Mouse (Mus musculus) hindbrain, embryonic 11.5 days (tissue): Measurements from ENCODE around the gene Dnm1l. TPM values are rescaled to one million over a fixed set of nuclear protein-coding genes. Genes with fewer than 3 reads are reported as not detected.
"Not testable (repeated sequence)": the region's sequence is repeated elsewhere in the genome, so short reads cannot be mapped to it uniquely, and the experiment has no call there.

Source experiments
- ATAC-seq: fragments of 200-750 bp; cut with Nextera tagmentation; 2 replicates; pipeline ENCODE4 v1.8.0; 2017; ENCODE audit warnings: mild to moderate bottlenecking, moderate TSS enrichment, moderate library complexity; ENCODE audit not compliant: low FRiP score
- DNase-seq: peaks from one replicate; pipeline ENCODE4 v3.0.0-alpha.2; 2015; ENCODE audit warnings: low spot score
- H3K27ac ChIP-seq: fragments of 300-500 bp; sonication (generic); 2 replicates; pipeline ENCODE4 v1.5.1; 2014; ENCODE audit warnings: mild to moderate bottlenecking, low read depth, low read length
- H3K27me3 ChIP-seq: fragments of 300-500 bp; sonication (generic); 2 replicates; pipeline ENCODE4 v1.6.1; 2014; ENCODE audit warnings: mild to moderate bottlenecking, low read length, moderate library complexity, mixed read lengths; ENCODE audit not compliant: control insufficient read depth, insufficient read depth
- H3K36me3 ChIP-seq: fragments of 300-500 bp; sonication (generic); 2 replicates; pipeline ENCODE4 v1.6.1; 2014; ENCODE audit warnings: mild to moderate bottlenecking, low read length, moderate library complexity, mixed read lengths; ENCODE audit not compliant: control insufficient read depth, insufficient read depth
- H3K4me1 ChIP-seq: fragments of 300-500 bp; sonication (generic); replicated peaks from 2 replicates; pipeline ENCODE4 v1.6.1; 2014; ENCODE audit warnings: low read length, mixed read lengths; ENCODE audit not compliant: control insufficient read depth, insufficient read depth
- H3K4me2 ChIP-seq: fragments of 300-500 bp; sonication (generic); replicated peaks from 2 replicates; pipeline ENCODE4 v1.6.1; 2014; ENCODE audit warnings: mild to moderate bottlenecking, low read depth, low read length
- H3K4me3 ChIP-seq: fragments of 300-500 bp; sonication (generic); 2 replicates; pipeline ENCODE4 v1.5.1; 2014; ENCODE audit warnings: low read depth, low read length
- H3K9ac ChIP-seq: fragments of 300-500 bp; sonication (generic); 2 replicates; pipeline ENCODE4 v1.6.1; 2014; ENCODE audit warnings: low read depth, low read length
- H3K9me3 ChIP-seq: fragments of 300-500 bp; sonication (generic); 2 replicates; pipeline ENCODE4 v1.6.1; 2016; ENCODE audit warnings: low read length; ENCODE audit not compliant: control insufficient read depth
- WGBS: fragments of 180-500 bp; shearing (Covaris S2); extraction: QIAGEN DNeasy Blood & Tissue Kit; methylation state at CpG from one replicate; pipeline ENCODE4 v1.1.7; 2014; 5-methylcytosine and 5-hydroxymethylcytosine counted together
- polyA plus RNA-seq: library from polyadenylated mRNA; unstranded; fragments of >200 nt; fragmentation: Nextera tagmentation; extraction: Ambion mirVana; gene quantifications from 2 replicates; pipeline ENCODE4 v1.2.1, GENCODE M21; 2014

Dnm1l gene
- 75.4 and 78.6 TPM in 2 replicates for polyA plus RNA-seq

DNA sequence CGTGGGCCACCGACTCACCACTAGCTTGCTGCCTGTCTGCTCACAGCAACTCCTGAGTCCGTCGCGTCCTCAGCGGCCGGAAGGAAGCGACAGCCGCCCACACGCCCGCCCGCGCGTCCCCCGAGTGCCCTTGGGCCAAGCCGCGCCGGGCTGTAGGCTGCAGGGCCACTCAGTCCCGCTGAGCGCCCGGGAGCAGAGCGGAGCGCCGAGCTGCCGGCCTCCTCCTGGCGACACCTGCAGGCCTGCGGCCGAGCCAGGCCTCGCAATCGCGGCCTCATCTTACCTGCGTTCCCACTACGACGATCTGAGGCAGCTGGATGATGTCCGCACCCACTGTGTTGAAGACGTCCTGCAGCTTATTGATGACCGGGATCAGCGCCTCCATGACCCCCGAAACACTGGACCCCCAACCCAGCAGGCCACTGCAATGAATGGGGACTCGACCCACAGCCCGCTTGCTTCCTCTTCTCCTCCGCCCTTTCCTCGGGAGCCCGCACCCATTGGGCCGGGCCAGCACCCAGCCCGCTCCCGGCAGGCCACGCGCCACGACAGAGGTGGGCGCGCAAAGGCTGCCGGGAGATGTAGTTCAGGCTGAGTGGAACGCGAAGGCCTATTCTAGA lies at the start of gene Dnm1l:
Gene Dnm1l, minus strand, starts transcription at position 479 of the 620 bp plus-strand sequence.
- peak within 1 kb of the TSS; percentile 76 for H3K9ac ChIP-seq
- ATAC-seq (peak; percentile 99), DNase-seq (peak; percentile 95)
- H3K27ac ChIP-seq = peak within 1 kb of the TSS; percentile 82
- H3K4me1 ChIP-seq = no peaks in the 10 kb centered on the region
- H3K4me2 ChIP-seq = peak within 1 kb of the TSS; percentile 56
- WGBS = under 1% methylated on average over 54 of the region's 55 CpGs
- H3K9me3 ChIP-seq = no peaks in the 10 kb centered on the region
- H3K4me3 ChIP-seq = peak within 1 kb of the TSS; percentile 75
- H3K36me3 ChIP-seq = no peaks in the 10 kb centered on the region
- H3K27me3 ChIP-seq = no peaks in the 10 kb centered on the region

DNA sequence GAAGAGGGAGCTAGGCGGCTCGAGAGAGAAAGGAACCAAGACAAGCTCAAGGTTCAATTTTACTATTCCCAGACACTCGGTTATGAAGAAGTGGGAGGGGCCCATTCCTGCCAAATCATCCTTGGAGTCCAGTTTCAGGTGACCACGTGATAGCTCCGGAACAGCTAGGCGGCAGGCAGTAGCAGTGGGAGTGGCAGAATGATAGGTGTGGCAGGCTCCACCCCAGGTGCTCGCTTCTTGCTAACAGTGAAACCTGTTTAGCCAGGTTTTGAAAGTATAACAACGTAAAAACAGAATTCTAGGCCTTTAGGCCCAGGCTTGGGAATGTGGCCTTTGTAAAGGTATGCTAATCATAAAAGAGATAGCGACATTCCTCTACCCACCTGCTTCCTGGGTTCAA lies 8.5 kb upstream of the Dnm1l start:
- not testable (repeated sequence) for H3K4me1 ChIP-seq, H3K9ac ChIP-seq, H3K4me3 ChIP-seq, DNase-seq, H3K27me3 ChIP-seq, H3K27ac ChIP-seq, ATAC-seq, H3K4me2 ChIP-seq, H3K36me3 ChIP-seq, H3K9me3 ChIP-seq
- WGBS = 69% methylated on average over 8 of the region's 9 CpGs

DNA sequence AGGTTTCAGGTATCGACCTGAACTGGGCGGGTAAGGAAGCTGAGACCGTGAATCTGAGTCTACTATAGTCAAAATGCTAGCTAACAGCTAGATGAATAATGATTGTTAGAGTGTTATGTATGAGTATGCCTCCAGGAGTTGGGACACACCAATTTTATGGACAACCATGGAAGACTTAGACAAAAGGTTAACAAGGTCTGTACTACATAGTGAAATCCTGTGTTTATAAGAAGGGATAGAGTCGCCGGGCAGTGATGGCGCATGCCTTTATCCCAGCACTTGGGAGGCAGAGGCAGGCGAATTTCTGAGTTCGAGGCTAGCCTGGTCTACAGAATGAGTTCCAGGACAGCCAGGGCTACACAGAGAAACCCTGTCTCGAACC lies 333 bp upstream of the Dnm1l start:
- H3K4me2 ChIP-seq, H3K27ac ChIP-seq, H3K36me3 ChIP-seq, ATAC-seq, H3K9ac ChIP-seq, H3K27me3 ChIP-seq, H3K4me1 ChIP-seq, H3K9me3 ChIP-seq, DNase-seq: not testable (repeated sequence)
- H3K4me3 ChIP-seq = peak overlapping the region; percentile 75
- WGBS = 55% methylated on average over 9 of the region's 9 CpGs

DNA sequence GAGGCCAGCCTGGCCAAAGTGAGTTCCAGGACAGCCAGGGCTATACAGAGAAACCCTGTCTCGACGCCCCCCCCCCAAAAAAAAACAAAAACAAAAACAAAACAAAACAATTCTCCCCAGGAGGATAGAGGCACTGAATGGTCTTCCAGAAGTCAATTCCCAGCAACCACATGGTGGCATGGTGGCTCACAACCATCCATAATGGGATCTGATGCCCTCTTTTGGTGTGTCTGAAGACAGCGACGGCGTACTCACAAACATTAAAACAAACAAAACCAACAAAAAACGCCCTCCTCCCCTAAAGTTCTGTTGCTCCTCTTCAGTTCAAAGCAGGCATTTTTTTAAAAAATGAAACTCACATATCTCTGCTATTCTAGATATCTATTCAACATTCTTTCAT lies 851 bp downstream of the Dnm1l start:
- Histone ChIP-seq H3K4me1 (no peaks in the 10 kb centered on the region), H3K27ac (no peak overlapping the region; the same call in 1 of the 2 replicates), H3K4me2 (peak overlapping the region; percentile 56), H3K9me3 (no peaks in the 10 kb centered on the region), H3K36me3 (no peaks in the 10 kb centered on the region), H3K27me3 (no peaks in the 10 kb centered on the region), H3K4me3 (peak overlapping the region; percentile 75), H3K9ac (peak overlapping the region; percentile 76)
- no peak for ATAC-seq
- DNase-seq = peak; percentile 31
- WGBS = 9% methylated on average over 6 of the region's 6 CpGs

DNA sequence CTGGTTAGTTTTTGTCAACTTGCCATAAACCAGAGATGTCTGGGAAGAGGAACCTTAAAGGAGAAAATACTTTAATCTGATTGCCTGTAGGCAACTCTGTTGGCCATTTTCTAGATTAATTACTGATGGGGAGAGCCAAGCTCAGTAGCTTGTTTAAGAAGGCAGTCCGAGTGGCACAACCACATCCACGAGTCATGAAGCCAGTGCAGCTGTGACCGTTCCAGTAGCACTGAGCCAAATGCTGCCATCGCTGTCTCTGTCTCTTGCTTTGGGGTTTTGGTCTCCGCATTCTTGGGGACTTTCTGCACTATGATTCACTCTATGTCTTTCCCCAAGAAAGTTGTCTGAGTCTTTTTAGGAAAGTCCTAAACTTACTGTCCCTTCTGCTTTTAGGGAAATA lies 12.3 kb downstream of the Dnm1l start:
- Histone ChIP-seq H3K4me2 (no peak overlapping the region), H3K27me3 (no peaks in the 10 kb centered on the region), H3K36me3 (no peaks in the 10 kb centered on the region), H3K9me3 (no peaks in the 10 kb centered on the region), H3K27ac (no peak overlapping the region), H3K4me3 (no peak overlapping the region), H3K4me1 (no peaks in the 10 kb centered on the region), H3K9ac (no peak overlapping the region)
- ATAC-seq = no peak
- WGBS = 96% methylated on average over 5 of the region's 5 CpGs
- no peak for DNase-seq

DNA sequence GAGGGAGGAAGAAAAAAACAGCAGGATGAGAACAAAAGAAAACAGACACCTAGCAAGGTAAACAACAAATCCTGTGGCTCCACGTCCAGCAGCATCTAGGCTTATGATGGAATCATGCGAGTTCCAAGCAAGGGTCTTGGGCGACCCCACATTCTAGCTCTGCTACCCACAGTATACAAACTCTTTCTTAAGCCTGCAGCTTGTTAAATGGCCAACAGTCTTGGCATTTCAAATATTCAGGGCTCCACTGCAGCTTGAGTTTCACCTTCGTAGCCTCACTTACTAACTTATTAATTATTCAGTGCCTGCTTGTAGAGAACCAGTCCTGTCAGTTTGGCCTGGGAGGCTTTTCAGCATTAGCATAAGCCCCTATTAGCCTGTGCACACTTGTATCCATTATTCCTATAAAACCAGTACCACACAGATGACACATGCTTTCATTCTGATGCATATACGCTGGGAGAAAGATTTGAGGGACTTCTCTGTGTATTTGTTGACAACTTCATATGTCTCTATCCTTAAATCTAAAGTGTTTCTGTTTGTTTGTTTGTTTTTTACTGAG lies 32.9 kb downstream of the Dnm1l start:
- no peaks in the 10 kb centered on the region for H3K4me1 ChIP-seq
- no peak overlapping the region for H3K4me3 ChIP-seq
- no peaks in the 10 kb centered on the region for H3K27me3 ChIP-seq
- H3K9me3 ChIP-seq = no peaks in the 10 kb centered on the region
- WGBS = 91% methylated on average over 5 of the region's 5 CpGs
- H3K4me2 ChIP-seq = no peak overlapping the region
- H3K36me3 ChIP-seq = no peaks in the 10 kb centered on the region
- ATAC-seq (no peak), DNase-seq (no peak)
- H3K27ac ChIP-seq = no peak overlapping the region
- H3K9ac ChIP-seq = no peak overlapping the region

DNA sequence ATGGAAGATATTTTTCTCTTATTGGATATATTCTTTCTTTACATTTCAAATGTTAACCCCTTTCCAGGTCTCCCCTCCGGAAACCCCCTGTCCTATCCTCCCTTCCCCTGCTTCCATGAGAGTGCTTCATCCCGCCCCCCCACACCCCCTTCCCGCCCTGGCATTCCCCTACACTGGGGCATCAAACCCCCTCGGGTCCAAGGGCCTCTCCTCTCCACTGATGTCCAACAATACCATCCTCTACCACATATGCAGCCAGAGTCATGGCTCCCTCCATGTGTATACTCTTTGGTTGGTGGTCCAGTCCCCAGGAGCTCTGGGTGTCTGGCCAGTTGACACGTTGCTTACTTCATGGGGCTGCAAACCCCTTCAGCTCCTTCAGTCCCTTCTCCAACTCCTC lies 47.4 kb downstream of the Dnm1l start:
- Histone ChIP-seq H3K9me3 (no peaks in the 10 kb centered on the region), H3K27ac (no peak overlapping the region), H3K4me1 (no peaks in the 10 kb centered on the region), H3K9ac (no peak overlapping the region), H3K4me3 (no peak overlapping the region), H3K36me3 (peaks cover 8% of the 10 kb centered on the region; the same call in 1 of the 2 replicates), H3K27me3 (no peaks in the 10 kb centered on the region), H3K4me2 (no peak overlapping the region)
- 91% methylated on average over 5 of the region's 5 CpGs for WGBS
- no peak for ATAC-seq
- DNase-seq = no peak

DNA sequence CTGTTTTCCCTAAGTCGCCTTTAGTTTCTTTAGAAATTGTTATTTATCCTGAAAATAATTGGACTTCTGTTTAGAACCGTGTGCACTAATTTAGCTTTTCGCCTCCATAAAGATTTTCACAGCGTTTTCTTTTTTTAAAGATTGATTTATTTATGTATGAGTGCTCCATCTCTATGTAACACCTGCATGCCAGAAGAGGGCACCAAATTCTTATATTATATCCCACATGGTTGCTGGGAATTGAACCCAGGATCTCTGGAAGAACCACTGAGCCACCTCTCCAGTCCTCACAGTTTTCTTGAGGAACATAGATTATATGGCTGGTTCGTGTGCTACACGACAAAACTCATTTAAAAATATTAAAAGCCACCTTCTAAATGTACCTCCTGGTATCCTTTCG lies 54.9 kb downstream of the Dnm1l start:
- H3K9me3 ChIP-seq = no peaks in the 10 kb centered on the region
- H3K27me3 ChIP-seq = no peaks in the 10 kb centered on the region
- 20% methylated on average over 7 of the region's 7 CpGs for WGBS
- DNase-seq (peak; percentile 33), ATAC-seq (no peak)
- peak overlapping the region; percentile 66 for H3K9ac ChIP-seq
- H3K4me1 ChIP-seq = 0 out of 2 replicates have a peak, but pooled peaks cover 2% of the 10 kb centered on the region
- 0 out of 2 replicates have a peak, but pooled peaks cover 4% of the 10 kb centered on the region for H3K36me3 ChIP-seq
- H3K4me3 ChIP-seq = peak overlapping the region; percentile 89
- 0 out of 2 replicates have a peak overlapping the region, but pooled peaks have one; percentile 85 for H3K27ac ChIP-seq
- peak overlapping the region; percentile 80 for H3K4me2 ChIP-seq
